Mouse (Mus musculus) cortical plate, adult 2 months (tissue): Measurements from ENCODE around the gene Wfdc18.

Source experiments
- CTCF ChIP-seq: fragments of 200-500 bp; IDR thresholded peaks from 2 replicates; pipeline ENCODE4 v1.5.1; 2011; ENCODE audit warnings: mild to moderate bottlenecking, control low read depth, low read length; ENCODE audit not compliant: insufficient read depth; ENCODE audit errors: extremely low read depth
- POLR2A ChIP-seq: fragments of 200-500 bp; IDR thresholded peaks from 2 replicates; pipeline ENCODE4 v1.6.1; 2011; ENCODE audit warnings: mild to moderate bottlenecking, low read length, control low read depth; ENCODE audit not compliant: insufficient read depth; ENCODE audit errors: extremely low read depth

DNA sequence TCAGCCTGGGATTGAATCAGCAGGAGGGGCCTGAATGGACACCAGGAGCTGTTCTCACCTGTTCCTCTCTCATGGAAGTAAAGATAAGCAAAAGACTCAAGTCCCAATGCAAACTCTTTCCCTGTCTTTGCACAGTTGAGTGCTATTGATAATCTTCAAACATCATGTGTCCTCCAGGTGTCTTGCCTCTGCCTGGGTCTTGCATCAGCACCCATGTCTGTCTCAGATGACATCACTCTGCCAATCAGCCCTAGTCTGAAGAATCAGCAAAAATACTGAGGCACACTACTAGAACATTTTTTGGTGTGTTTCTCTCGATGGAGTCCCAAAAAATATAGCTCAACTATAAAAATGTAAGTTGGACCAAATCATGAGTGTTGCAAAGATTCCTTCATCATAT lies 16.8 kb upstream of the Wfdc18 start:
- TF ChIP-seq POLR2A (no peak), CTCF (no peak)
